Mouse (Mus musculus): ENCODE data around the gene Ryk.

DNA sequence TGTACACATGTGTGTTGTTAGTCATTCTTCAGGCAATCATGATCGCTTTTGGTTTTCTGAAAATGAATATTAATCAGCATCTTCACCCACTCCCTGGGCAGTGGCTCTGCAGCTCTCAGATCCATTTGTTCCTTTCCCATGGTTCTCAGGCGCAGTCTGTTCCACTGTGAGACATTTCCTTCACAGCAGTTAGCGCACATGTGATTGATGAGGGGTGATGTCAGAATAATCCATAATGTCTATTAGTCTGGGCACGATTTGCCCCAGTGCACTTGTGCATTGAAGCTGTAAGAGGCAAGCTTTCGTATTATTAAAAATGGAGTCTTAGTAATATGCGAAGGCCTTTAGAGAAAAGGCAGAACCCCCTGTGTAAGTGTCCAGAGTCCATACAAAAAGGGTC lies 95.1 kb downstream of the Ryk start:
- TF ChIP-seq CTCF (IDR thresholded peaks at IDR 0.05; ENCODE audit: borderline replicate concordance, control insufficient read depth, extremely low read depth, insufficient read depth, low read length, poor library complexity) (no peak), POLR2A (IDR thresholded peaks at IDR 0.05; ENCODE audit: control insufficient read depth, extremely low read depth, insufficient read depth, low read length, poor library complexity) (no peak)
